Mouse (Mus musculus) kidney, postnatal 14 days (tissue): ENCODE measurements around the gene Bub1.
A peak's percentile ranks its signal among the peaks of the same experiment; 100 is the strongest.

Source experiments
- DNase-seq: peaks from one replicate; pipeline ENCODE4 v3.0.0; 2022; ENCODE audit warnings: mixed read lengths

Gene Bub1

GRCm38 (mm10) chr2:127831401-127832102 lies at the start of gene Bub1:
Gene Bub1 (minus strand): TSS chr2:127831865.
- DNase-seq = peak; percentile 97

GRCm38 (mm10) chr2:127881063-127881462 lies 49.4 kb upstream of the Bub1 start:
- no peak for DNase-seq

GRCm38 (mm10) chr2:127864381-127864780 lies 32.7 kb upstream of the Bub1 start:
- DNase-seq = no peak

GRCm38 (mm10) chr2:127854332-127854991 lies 22.8 kb upstream of the Bub1 start:
- DNase-seq = peak; percentile 81

GRCm38 (mm10) chr2:127850371-127850770 lies 18.7 kb upstream of the Bub1 start:
- DNase-seq = no peak

GRCm38 (mm10) chr2:127846571-127846970 lies 14.9 kb upstream of the Bub1 start:
- no peak for DNase-seq

- DNase-seq = no peak
These were observed 14.3 kb upstream of the Bub1 start for GRCm38 (mm10) chr2:127846008-127846407.

- no peak for DNase-seq
These were observed 13.8 kb upstream of the Bub1 start for GRCm38 (mm10) chr2:127845346-127845982.

GRCm38 (mm10) chr2:127842421-127842820 lies 10.8 kb upstream of the Bub1 start:
- DNase-seq = no peak

GRCm38 (mm10) chr2:127841402-127841801 lies 9.7 kb upstream of the Bub1 start:
- DNase-seq = no peak

- no peak for DNase-seq
These were observed 7.8 kb upstream of the Bub1 start for GRCm38 (mm10) chr2:127839425-127839824.

- no peak for DNase-seq
These were observed 6.9 kb upstream of the Bub1 start, which contains the start of gene Acoxl for GRCm38 (mm10) chr2:127838576-127838975. Gene Acoxl (plus strand): TSS chr2:127838876.

GRCm38 (mm10) chr2:127832833-127833190 lies 1.1 kb upstream of the Bub1 start:
- DNase-seq = peak; percentile 23

- no peak for DNase-seq
These were observed 603 bp upstream of the Bub1 start for GRCm38 (mm10) chr2:127832103-127832832.

- peak; percentile 92 for DNase-seq
These were observed 39.6 kb downstream of the Bub1 start, which contains the start of gene Mtln for GRCm38 (mm10) chr2:127791919-127792603. Gene Mtln (minus strand): TSS chr2:127792488.

- DNase-seq = no peak
These were observed 41.9 kb downstream of the Bub1 start for GRCm38 (mm10) chr2:127789651-127790270.

GRCm38 (mm10) chr2:127789138-127789537 lies 42.5 kb downstream of the Bub1 start:
- no peak for DNase-seq

GRCm38 (mm10) chr2:127788440-127789116 lies 43.1 kb downstream of the Bub1 start, which contains the start of gene Nphp1:
Gene Nphp1 (minus strand): TSS chr2:127788897.
- DNase-seq = peak; percentile 93

GRCm38 (mm10) chr2:127787226-127787625 lies 44.4 kb downstream of the Bub1 start:
- DNase-seq = no peak

GRCm38 (mm10) chr2:127778451-127778850 lies 53.2 kb downstream of the Bub1 start:
- DNase-seq = no peak

- no peak for DNase-seq
These were observed 56.7 kb downstream of the Bub1 start for GRCm38 (mm10) chr2:127775013-127775412.
